Mouse (Mus musculus) bone marrow macrophage, adult 2 months (primary cell): ENCODE data around the gene Rph3al. TPM values are rescaled to one million over a fixed set of nuclear protein-coding genes. Genes with fewer than 3 reads are reported as not detected.

Source experiments
- H3K27ac ChIP-seq: 2 replicates; pipeline ENCODE4 v1.5.1; 2012; ENCODE audit warnings: low read depth, low read length; ENCODE audit not compliant: insufficient read depth
- H3K4me1 ChIP-seq: 2 replicates; pipeline ENCODE4 v1.6.1; 2012; ENCODE audit warnings: low read length; ENCODE audit not compliant: control insufficient read depth, insufficient read depth
- H3K4me3 ChIP-seq: 2 replicates; pipeline ENCODE4 v1.5.1; 2012; ENCODE audit warnings: mild to moderate bottlenecking, low read length, moderate library complexity; ENCODE audit not compliant: insufficient read depth
- CTCF ChIP-seq: IDR thresholded peaks from 2 replicates; pipeline ENCODE4 v1.5.1; 2012; ENCODE audit warnings: low read depth, mild to moderate bottlenecking, low read length, moderate library complexity
- POLR2A ChIP-seq: IDR thresholded peaks from 2 replicates; pipeline ENCODE4 v1.6.1; 2012; ENCODE audit warnings: mild to moderate bottlenecking, low read depth, low read length, borderline replicate concordance
- polyA plus RNA-seq: library from polyadenylated mRNA; stranded (reverse); fragments of >200 nt; gene quantifications from 2 replicates; pipeline ENCODE4 v1.2.4, GENCODE M21; 2012; ENCODE audit not compliant: missing spikeins, insufficient read depth, insufficient read length

Gene Rph3al
- polyA plus RNA-seq, 1 experiment = not detected

- H3K4me3 ChIP-seq = no peak overlapping the region
- TF ChIP-seq CTCF (no peak), POLR2A (no peak)
Observed at GRCm38 (mm10) chr11:75853067-75853636, 85.1 kb downstream of the Rph3al start.

DNA sequence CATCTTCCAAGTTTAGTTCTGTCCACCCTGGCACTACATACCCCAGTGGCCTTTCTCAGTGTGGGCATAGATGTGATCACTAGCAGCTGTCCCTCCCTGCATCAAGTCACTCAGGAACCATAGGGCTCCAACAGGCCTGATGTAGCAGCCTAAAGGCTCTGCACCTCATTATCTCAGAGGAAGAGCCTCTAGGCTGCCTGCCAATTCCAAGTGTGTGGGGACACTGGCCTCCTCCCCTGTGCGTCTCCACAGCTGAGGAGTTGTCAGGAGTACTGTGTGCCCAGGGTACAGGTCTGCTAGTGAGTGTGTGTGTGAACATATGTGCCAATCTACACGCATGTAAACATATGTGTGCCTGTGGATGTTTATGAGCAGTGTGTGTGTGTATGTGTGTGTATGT, 85.7 kb downstream of the Rph3al start:
- TF ChIP-seq POLR2A (no peak), CTCF (no peak)
- Histone ChIP-seq H3K27ac (no peak overlapping the region), H3K4me1 (peaks cover under 1% of the 10 kb centered on the region), H3K4me3 (no peak overlapping the region)

More at GRCm38 (mm10) chr11:75853067-75853636, 85.1 kb downstream of the Rph3al start:
- H3K27ac ChIP-seq = no peak overlapping the region
- peaks cover 6% of the 10 kb centered on the region for H3K4me1 ChIP-seq

GRCm38 (mm10) chr11:75849552-75849951, 88.7 kb downstream of the Rph3al start:
- no peak overlapping the region for H3K27ac ChIP-seq
- H3K4me3 ChIP-seq = no peak overlapping the region
- no peaks in the 10 kb centered on the region for H3K4me1 ChIP-seq
- no peak for TF ChIP-seq POLR2A
- TF ChIP-seq CTCF = no peak

DNA sequence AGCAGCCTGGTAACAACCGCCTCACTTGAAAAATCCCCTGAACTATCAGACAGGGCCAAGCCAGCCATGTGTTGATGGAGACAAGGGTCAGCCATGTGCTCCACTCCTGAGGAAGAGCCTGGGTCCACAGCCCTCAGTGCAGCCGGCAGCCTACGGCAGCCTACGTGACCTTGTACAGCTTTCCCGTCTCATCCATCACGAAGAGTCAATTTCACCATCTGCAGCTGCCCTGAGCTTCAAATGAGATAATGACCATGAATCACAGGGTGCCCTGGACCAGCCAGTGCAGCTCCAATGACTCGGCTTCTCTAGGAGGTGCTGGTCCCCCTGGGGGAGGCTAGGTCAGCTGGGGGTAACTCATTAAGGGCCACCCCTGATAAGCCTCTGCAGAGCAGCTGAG, 91.6 kb downstream of the Rph3al start:
- Histone ChIP-seq H3K27ac (no peak overlapping the region), H3K4me3 (no peak overlapping the region), H3K4me1 (no peaks in the 10 kb centered on the region)
- no peak for TF ChIP-seq CTCF
- no peak for TF ChIP-seq POLR2A

DNA sequence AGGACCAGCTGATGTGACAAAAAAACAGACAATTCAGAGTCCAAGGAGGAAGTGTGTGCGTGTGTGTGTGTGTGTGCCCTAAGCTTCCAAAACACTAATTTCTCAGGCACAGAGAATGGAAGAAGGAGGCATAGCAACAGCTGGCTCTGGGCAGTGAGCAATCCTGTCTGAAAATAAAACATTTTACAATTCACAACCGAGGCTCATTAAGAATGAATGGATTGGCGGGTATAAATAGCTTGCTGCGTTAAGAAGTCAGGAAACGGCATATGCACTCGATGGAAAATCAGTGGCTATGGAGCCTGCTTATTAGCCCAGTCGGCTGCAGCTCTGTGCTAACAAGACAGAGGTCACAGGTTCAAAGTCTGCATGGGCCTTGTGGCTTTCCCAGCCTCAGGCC, 92.6 kb downstream of the Rph3al start:
- Histone ChIP-seq H3K27ac (no peak overlapping the region), H3K4me1 (no peaks in the 10 kb centered on the region), H3K4me3 (no peak overlapping the region)
- TF ChIP-seq CTCF (no peak), POLR2A (no peak)

DNA sequence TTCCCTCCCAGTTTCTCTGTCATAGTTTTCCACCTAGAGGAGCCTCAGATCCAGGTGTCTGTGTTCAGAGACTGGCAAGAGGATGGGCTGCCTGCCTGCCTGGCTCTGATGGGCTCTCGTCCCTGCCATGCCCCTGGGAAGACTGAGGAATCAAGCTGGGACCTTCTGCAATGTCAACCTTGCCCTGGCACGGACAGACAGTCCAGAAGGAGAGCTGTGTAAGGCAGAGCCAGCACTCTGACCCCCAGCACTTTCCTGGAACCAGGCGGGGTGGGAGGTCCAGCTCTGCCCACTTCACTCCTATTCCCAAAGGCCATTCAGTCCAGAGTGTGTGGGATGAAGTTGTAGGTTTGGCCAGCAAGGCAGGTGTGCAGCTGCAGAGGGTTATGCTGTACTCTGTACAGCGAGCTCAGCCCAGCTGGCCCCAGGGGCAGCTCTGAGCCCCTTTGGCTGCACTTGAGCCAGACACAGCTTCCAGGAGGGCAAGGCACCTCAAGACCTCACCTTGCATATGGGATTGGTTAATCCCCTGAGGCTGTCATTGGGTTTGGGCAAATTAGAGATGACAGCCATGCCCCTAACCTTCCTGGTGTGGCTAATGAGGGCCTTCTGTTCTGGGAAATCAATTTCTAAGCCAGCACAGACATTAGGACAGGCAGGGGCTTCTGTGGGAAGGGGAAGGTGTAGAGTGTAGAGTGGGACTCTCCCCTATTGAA, 95.2 kb downstream of the Rph3al start:
- Histone ChIP-seq H3K4me1 (no peaks in the 10 kb centered on the region), H3K27ac (no peak overlapping the region), H3K4me3 (no peak overlapping the region)
- TF ChIP-seq POLR2A = no peak
- no peak for TF ChIP-seq CTCF

GRCm38 (mm10) chr11:75841503-75841902, 96.7 kb downstream of the Rph3al start:
- Histone ChIP-seq H3K4me1 (no peaks in the 10 kb centered on the region), H3K27ac (no peak overlapping the region), H3K4me3 (no peak overlapping the region)
- TF ChIP-seq POLR2A (no peak), CTCF (no peak)

- Histone ChIP-seq H3K27ac (no peak overlapping the region), H3K4me3 (no peak overlapping the region), H3K4me1 (no peaks in the 10 kb centered on the region)
- TF ChIP-seq POLR2A (no peak), CTCF (no peak)
Observed at GRCm38 (mm10) chr11:75839536-75840430, 98.4 kb downstream of the Rph3al start.

DNA sequence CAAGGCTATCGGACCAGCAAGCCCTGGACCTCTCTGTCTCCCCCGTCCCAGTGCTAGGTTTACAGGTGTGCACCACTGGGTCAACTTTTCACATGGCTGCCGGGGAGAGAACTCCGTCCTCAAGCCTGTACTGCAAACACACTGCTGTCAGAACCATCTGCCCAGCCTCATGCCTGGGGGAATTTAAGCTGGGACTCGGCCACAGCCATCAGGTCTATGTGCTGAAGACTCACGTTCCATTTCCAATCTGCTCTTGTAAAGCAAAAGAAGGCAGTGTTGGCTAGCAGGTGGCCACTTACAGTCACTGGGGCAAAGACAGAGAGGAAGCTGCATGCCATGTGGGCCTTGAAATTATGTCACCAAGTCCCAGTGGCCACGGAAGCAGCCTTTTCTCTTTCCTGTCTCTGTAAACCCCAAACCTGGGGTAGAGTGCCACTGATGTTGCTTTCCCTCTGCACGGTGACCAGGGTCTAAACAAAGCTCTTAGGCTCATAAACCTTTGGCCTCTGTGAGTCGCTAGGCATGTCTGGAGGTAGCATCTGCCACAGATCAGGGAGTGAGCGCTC, 99.3 kb downstream of the Rph3al start:
- Histone ChIP-seq H3K4me3 (no peak overlapping the region), H3K4me1 (no peaks in the 10 kb centered on the region), H3K27ac (no peak overlapping the region)
- TF ChIP-seq CTCF (no peak), POLR2A (no peak)
